Mouse (Mus musculus): ENCODE measurements around the gene Msi1. TPM values are rescaled to one million over a fixed set of nuclear protein-coding genes. Genes with fewer than 3 reads are reported as not detected.

The Msi1 gene
- polyA plus RNA-seq, 1 experiment = 60.4 TPM

DNA sequence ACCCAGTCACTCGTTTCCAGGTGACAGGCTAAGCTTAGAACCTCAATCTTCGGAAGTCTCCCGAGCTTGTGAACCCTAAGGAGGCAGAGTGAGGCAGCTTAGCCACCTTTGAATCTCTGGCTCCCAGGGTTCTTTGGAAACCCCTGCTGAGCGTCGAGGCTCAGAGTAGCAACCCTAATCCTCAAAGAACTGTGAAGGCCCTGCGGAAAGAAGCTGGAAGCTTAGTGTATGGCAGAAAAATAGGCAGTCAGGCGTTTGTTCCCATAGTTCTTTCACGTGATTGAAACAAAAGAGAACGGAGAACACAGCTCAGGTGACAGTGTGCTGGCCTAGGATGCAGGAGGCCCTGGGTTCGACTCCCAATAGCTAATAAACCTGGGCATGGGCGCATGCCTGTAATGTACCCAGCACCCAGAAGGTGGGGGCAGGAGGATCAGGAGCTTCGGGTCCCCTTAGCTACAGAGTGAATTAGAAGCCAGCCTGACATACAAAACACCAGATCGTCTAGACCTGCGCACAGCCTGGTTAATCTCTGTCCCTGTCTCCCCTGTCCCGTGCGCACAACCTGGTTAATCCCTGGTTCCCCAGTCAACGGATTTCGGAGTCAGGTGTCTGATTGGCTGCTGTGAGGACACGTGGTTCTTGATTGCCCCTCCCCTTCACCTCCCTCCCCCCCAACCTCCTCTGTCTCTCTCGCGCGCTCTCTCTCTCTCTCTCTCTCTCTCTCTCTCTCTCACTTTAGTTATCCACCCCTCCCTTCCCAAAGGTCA lies 46.1 kb downstream of the Msi1 start:
- Histone ChIP-seq H3K4me1 (ENCODE audit: control insufficient read depth, insufficient read depth, low read length) (no peaks in the 10 kb centered on the region; the same call in 1 of the 2 replicates), H3K27me3 (ENCODE audit: control insufficient read depth, insufficient read depth, low read length) (no peaks in the 10 kb centered on the region), H3K27ac (ENCODE audit: insufficient read depth, low read length) (peak overlapping the region; percentile 44), H3K4me3 (replicated peaks; ENCODE audit: insufficient read depth, low read depth, low read length) (peak overlapping the region; percentile 70)
- DNase-seq = peak; percentile 59 to 64
- peak; percentile 81; the same call in 1 of the 2 replicates for TF ChIP-seq POLR2A (IDR thresholded peaks at IDR 0.05; ENCODE audit: borderline replicate concordance, insufficient read depth, low read length)
- TF ChIP-seq CTCF (IDR thresholded peaks at IDR 0.05; ENCODE audit: borderline replicate concordance, insufficient read depth, low read depth, low read length) = no peak
- WGBS = 15% methylated on average over 22 of the region's 22 CpGs

DNA sequence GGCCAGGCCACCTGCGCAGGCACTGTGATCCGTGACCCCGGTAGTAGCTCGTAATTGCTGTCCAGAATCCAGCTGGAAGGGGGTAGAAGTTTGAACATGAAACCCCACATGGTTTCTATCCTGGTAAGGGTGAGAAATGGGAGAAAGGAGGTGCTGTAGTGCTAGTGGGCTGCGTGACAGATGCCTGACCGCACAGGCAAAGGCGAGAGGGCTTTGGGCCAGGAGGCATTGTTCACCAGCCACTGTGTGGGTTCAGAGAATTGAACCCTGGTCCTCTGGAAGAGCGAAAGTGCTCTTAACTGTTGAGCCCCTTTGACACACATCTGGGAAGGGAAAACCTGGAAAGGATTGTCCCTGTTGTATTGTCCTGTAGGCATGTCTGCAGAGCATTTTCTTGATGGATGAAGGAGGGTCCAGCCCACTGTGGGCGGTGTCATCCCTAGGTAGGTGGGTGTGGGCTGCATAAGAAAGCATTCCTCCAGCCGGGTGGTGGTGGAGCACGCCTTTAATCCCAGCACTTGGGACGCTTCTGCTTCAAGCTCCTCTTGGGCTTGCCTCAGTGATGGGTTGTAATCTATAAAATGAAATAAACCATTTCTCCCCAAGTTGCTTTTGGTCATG lies 46.8 kb downstream of the Msi1 start:
- WGBS = 41% methylated on average over 12 of the region's 12 CpGs

DNA sequence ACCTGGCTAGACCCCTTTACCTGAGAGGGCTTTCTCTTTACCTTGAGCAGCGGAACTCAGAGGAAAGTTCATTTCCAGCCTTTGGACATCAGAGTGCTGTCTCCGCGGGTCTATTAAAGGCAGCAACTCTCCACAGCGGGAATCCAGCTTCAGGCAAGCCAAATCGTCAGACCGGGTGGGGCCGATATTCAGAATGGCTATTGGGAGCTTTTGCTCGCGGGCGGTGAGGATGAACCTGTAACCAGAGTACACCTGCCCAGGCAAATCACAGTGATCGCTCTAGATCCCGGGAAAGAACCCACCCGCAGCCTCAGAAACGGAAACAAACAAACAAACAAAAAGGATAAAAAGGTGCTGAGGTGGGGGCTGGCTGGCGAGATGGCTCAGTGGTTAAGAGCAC lies 50.2 kb downstream of the Msi1 start:
- 57% methylated on average over 15 of the region's 15 CpGs for WGBS
- DNase-seq = no peak
- TF ChIP-seq CTCF (IDR thresholded peaks at IDR 0.05; ENCODE audit: borderline replicate concordance, insufficient read depth, low read depth, low read length) = no peak
- TF ChIP-seq POLR2A (IDR thresholded peaks at IDR 0.05; ENCODE audit: borderline replicate concordance, insufficient read depth, low read length) = no peak
- H3K4me1 ChIP-seq (ENCODE audit: control insufficient read depth, insufficient read depth, low read length) = peaks cover 17% of the 10 kb centered on the region
- H3K4me3 ChIP-seq (replicated peaks; ENCODE audit: insufficient read depth, low read depth, low read length) = no peak overlapping the region
- no peak overlapping the region for H3K27ac ChIP-seq (ENCODE audit: insufficient read depth, low read length)
- H3K27me3 ChIP-seq (ENCODE audit: control insufficient read depth, insufficient read depth, low read length) = no peaks in the 10 kb centered on the region

More for the DNA sequence above, 46.8 kb downstream of the Msi1 start:
- DNase-seq = no peak
- peaks cover 4% of the 10 kb centered on the region; the same call in 1 of the 2 replicates for H3K4me1 ChIP-seq (ENCODE audit: control insufficient read depth, insufficient read depth, low read length)
- H3K27ac ChIP-seq (ENCODE audit: insufficient read depth, low read length) = no peak overlapping the region
- peak overlapping the region; percentile 70 for H3K4me3 ChIP-seq (replicated peaks; ENCODE audit: insufficient read depth, low read depth, low read length)
- no peaks in the 10 kb centered on the region for H3K27me3 ChIP-seq (ENCODE audit: control insufficient read depth, insufficient read depth, low read length)
- TF ChIP-seq CTCF (IDR thresholded peaks at IDR 0.05; ENCODE audit: borderline replicate concordance, insufficient read depth, low read depth, low read length) = no peak
- TF ChIP-seq POLR2A (IDR thresholded peaks at IDR 0.05; ENCODE audit: borderline replicate concordance, insufficient read depth, low read length) = no peak

DNA sequence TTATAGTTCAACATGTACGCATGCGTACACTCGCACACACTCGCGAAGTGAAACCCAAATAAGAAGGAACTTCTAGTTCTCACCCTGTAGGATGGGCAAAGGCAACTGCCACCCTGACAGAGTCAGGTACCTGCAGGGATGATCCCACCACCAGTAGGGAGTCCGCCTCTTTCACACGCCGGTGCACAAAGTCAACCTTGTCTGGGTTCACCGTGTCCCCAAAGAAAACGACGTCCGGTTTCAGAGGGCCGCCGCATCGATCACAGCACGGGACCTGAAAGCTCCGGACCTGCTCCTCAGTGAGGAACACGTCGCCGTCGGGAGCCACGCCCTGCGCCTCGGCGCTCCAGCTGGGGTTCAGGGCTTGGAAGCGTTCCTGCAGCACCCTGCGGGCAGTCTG lies 50.7 kb downstream of the Msi1 start:
- TF ChIP-seq CTCF (IDR thresholded peaks at IDR 0.05; ENCODE audit: borderline replicate concordance, insufficient read depth, low read depth, low read length) (no peak), POLR2A (IDR thresholded peaks at IDR 0.05; ENCODE audit: borderline replicate concordance, insufficient read depth, low read length) (no peak)
- H3K27me3 ChIP-seq (ENCODE audit: control insufficient read depth, insufficient read depth, low read length) = no peaks in the 10 kb centered on the region
- DNase-seq = no peak
- no peak overlapping the region for H3K27ac ChIP-seq (ENCODE audit: insufficient read depth, low read length)
- H3K4me1 ChIP-seq (ENCODE audit: control insufficient read depth, insufficient read depth, low read length) = peaks cover 17% of the 10 kb centered on the region
- WGBS = 34% methylated on average over 27 of the region's 27 CpGs
- no peak overlapping the region for H3K4me3 ChIP-seq (replicated peaks; ENCODE audit: insufficient read depth, low read depth, low read length)

DNA sequence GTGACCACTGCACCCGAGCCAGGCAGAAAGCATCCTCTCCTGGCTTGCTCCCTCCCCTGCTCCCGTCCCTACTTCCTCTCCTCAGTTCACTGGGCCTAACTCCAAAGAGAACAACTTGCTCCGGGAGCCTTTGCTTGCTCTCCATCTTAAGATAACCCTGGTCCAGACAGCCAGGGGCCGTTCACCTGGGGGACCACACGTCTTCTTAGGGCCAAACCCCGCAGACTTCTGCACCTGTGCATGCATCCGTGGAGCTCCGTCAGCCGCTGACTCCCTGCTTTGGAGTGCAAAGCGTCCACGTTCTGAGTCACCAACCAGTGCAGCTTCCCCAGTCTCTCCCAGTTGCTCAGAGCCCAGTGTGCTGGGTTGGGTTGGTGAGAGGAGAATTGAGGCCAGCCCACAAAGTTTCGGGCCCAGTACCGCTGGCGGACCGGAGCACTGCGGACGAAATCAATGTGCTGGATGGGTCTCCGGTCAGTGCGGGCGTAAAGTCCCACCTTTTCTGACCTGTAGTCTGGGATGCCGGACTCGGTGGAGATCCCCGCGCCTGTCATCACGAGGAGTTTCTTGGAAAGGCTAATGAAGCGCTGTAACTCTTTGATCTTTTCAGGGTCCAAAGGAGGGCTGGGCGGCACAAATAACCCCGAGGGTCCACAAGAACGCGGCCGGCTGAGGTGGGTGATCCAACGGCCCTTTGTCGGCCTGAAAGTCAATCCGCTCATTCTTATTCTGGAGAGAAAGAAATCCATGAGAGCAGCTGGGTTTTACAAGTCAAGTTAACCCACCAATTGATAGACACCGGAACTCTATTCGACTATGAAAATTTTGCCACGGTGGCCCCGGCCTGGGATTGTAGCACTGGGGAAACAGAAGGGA lies 53.2 kb downstream of the Msi1 start:
- TF ChIP-seq CTCF (IDR thresholded peaks at IDR 0.05; ENCODE audit: borderline replicate concordance, insufficient read depth, low read depth, low read length) (no peak), POLR2A (IDR thresholded peaks at IDR 0.05; ENCODE audit: borderline replicate concordance, insufficient read depth, low read length) (no peak)
- Histone ChIP-seq H3K27me3 (ENCODE audit: control insufficient read depth, insufficient read depth, low read length) (no peaks in the 10 kb centered on the region), H3K4me3 (replicated peaks; ENCODE audit: insufficient read depth, low read depth, low read length) (peak overlapping the region; percentile 41), H3K27ac (ENCODE audit: insufficient read depth, low read length) (peak overlapping the region; percentile 17; the same call in 1 of the 2 replicates), H3K4me1 (ENCODE audit: control insufficient read depth, insufficient read depth, low read length) (peaks cover 17% of the 10 kb centered on the region)
- DNase-seq = peak in 1 of 2 experiments; percentile 50
- 30% methylated on average over 38 of the region's 38 CpGs for WGBS

DNA sequence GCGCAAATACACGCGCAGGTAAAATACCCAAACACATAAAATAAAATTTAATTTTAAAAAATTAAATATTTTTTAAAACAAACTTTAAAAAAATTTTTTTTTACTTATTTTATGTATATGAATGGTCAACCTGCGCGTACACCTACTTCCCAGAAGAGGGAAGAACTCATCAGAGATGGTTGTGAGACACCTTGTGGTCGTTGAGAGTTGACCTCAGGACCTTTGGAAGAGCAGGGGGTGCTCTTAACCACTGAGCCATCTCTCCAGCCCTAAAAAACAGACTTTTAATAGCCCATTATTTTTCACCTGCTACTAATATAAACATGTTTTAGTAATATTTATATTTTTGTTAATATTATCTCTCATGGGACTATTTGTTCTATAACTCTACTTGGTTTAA lies 54.0 kb downstream of the Msi1 start:
- TF ChIP-seq CTCF (IDR thresholded peaks at IDR 0.05; ENCODE audit: borderline replicate concordance, insufficient read depth, low read depth, low read length) = no peak; the same call in 1 of the 2 replicates
- TF ChIP-seq POLR2A (IDR thresholded peaks at IDR 0.05; ENCODE audit: borderline replicate concordance, insufficient read depth, low read length) = no peak
- H3K4me1 ChIP-seq (ENCODE audit: control insufficient read depth, insufficient read depth, low read length) = peaks cover 17% of the 10 kb centered on the region
- H3K4me3 ChIP-seq (replicated peaks; ENCODE audit: insufficient read depth, low read depth, low read length) = no peak overlapping the region
- H3K27ac ChIP-seq (ENCODE audit: insufficient read depth, low read length) = no peak overlapping the region
- 58% methylated on average over 6 of the region's 6 CpGs for WGBS
- no peaks in the 10 kb centered on the region for H3K27me3 ChIP-seq (ENCODE audit: control insufficient read depth, insufficient read depth, low read length)
- no peak for DNase-seq

All from cerebellum, adult 2 months (tissue).